Mouse (Mus musculus) kidney, embryonic 14.5 days (tissue): ENCODE data around the gene Runx1. TPM values are rescaled to one million over a fixed set of nuclear protein-coding genes. Genes with fewer than 3 reads are reported as not detected.

Experiments used
- ATAC-seq: fragments of 200-750 bp; cut with Nextera tagmentation; 2 replicates; pipeline ENCODE4 v1.8.0; 2017; ENCODE audit warnings: moderate number of reproducible peaks, mild to moderate bottlenecking, moderate TSS enrichment, moderate library complexity; ENCODE audit not compliant: low FRiP score, low TSS enrichment
- H3K27ac ChIP-seq: fragments of 300-500 bp; sonication (generic); 2 replicates; pipeline ENCODE4 v1.5.1; 2014; ENCODE audit warnings: low read depth, mild to moderate bottlenecking, low read length, moderate library complexity, mixed read lengths
- H3K27me3 ChIP-seq: fragments of 300-500 bp; sonication (generic); 2 replicates; pipeline ENCODE4 v1.6.1; 2014; ENCODE audit warnings: mild to moderate bottlenecking, low read length; ENCODE audit not compliant: control insufficient read depth, insufficient read depth
- H3K36me3 ChIP-seq: fragments of 300-500 bp; sonication (generic); 2 replicates; pipeline ENCODE4 v1.6.1; 2014; ENCODE audit warnings: low read length, mixed read lengths; ENCODE audit not compliant: control insufficient read depth, insufficient read depth
- H3K4me1 ChIP-seq: fragments of 300-500 bp; sonication (generic); 2 replicates; pipeline ENCODE4 v1.6.1; 2014; ENCODE audit warnings: low read length, mixed read lengths; ENCODE audit not compliant: control insufficient read depth, insufficient read depth
- H3K4me2 ChIP-seq: fragments of 300-500 bp; sonication (generic); replicated peaks from 2 replicates; pipeline ENCODE4 v1.6.1; 2014; ENCODE audit warnings: low read depth, mild to moderate bottlenecking, low read length
- H3K4me3 ChIP-seq: fragments of 300-500 bp; sonication (generic); 2 replicates; pipeline ENCODE4 v1.5.1; 2014; ENCODE audit warnings: mild to moderate bottlenecking, low read length
- H3K9ac ChIP-seq: fragments of 300-500 bp; sonication (generic); 2 replicates; pipeline ENCODE4 v1.6.1; 2014; ENCODE audit warnings: low read depth, mild to moderate bottlenecking, low read length, moderate library complexity
- H3K9me3 ChIP-seq: fragments of 300-500 bp; sonication (generic); 2 replicates; pipeline ENCODE4 v1.6.1; 2016; ENCODE audit warnings: low read length; ENCODE audit not compliant: control insufficient read depth
- WGBS: fragments of 180-500 bp; shearing (Covaris S2); extraction: QIAGEN DNeasy Blood & Tissue Kit; methylation state at CpG from one replicate; pipeline ENCODE4 v1.1.7; 2014; 5-methylcytosine and 5-hydroxymethylcytosine counted together
- polyA plus RNA-seq: library from polyadenylated mRNA; unstranded; fragments of >200 nt; fragmentation: Nextera tagmentation; extraction: Ambion mirVana; gene quantifications from 2 replicates; pipeline ENCODE4 v1.2.1, GENCODE M21; 2014

Gene Runx1
- polyA plus RNA-seq, 1 experiment from 2014 or later, result 1.3 TPM

DNA sequence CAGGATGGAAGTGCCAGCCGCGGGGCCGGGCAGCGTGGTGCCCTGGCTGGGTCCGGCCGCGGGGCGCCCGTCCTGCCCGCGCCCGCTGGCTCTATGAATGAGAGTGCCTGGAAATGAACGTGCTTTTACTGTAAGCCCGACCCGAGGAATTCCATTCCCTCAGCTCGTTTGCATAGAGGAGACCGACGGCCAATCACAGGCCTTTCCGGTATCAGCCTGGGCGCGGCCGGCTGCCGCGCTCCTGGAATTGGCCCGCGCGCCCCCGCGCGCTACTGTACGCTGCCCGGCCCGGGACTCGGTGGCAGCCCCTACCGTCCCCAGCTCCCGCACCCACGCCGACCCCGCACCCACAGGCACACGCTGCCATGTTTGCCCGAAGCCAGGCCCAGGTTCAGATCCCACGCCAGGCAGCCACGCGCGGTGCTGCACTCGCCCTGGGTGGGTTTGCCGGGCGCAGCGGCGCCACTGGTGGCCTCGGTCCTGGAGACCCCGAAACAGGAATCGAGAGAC is 128.7 kb downstream of the Runx1 start:
- under 1% methylated on average over 53 of the region's 53 CpGs for WGBS
- peak; percentile 86 for ATAC-seq

DNA sequence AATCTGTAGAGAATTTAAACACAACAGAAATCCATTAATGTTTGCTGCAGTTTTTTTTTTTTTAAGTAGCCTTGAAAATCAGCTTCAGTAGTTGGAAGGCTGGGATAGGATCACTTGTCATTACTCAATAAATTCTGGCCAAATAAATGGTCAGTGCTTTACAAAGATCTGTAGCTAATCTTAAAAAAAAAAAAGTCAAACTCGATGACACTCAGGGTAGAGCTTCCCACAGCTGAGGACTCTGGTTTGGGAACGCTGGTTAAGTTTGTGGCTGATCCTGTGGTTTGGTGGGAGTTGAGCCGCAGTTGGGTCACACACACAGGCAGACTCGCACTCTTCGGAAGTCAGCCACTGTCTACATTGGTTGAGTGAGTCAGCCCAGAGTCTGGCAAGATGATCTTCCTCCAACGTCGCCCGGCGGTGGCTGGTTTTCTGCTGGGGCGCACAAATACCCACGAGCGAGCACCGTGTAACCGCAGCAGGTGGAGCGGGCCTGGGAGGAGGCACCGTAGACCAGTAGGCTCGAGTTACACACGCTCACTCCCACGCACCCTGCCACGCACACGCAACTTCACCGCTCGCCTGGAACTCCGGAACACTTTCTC is 129.4 kb downstream of the Runx1 start:
- peak overlapping the region; percentile 60 for H3K4me3 ChIP-seq
- no peaks in the 10 kb centered on the region for H3K9me3 ChIP-seq
- H3K27me3 ChIP-seq, result peaks cover 46% of the 10 kb centered on the region
- under 1% methylated on average over 24 of the region's 24 CpGs for WGBS
- H3K4me1 ChIP-seq, result peaks cover 6% of the 10 kb centered on the region; the same call in 1 of the 2 replicates
- H3K27ac ChIP-seq, result no peak overlapping the region
- H3K9ac ChIP-seq, result no peak overlapping the region
- no peak for ATAC-seq
- H3K4me2 ChIP-seq, result peak overlapping the region; percentile 99
- H3K36me3 ChIP-seq, result no peaks in the 10 kb centered on the region

More for the DNA sequence above, 128.7 kb downstream of the Runx1 start:
- Histone ChIP-seq H3K9me3 (no peaks in the 10 kb centered on the region), H3K4me3 (peak overlapping the region; percentile 60), H3K4me1 (peaks cover 6% of the 10 kb centered on the region; the same call in 1 of the 2 replicates), H3K9ac (peak overlapping the region; percentile 62), H3K4me2 (peak overlapping the region; percentile 99), H3K27ac (peak overlapping the region; percentile 1; the same call in 1 of the 2 replicates), H3K36me3 (no peaks in the 10 kb centered on the region), H3K27me3 (peaks cover 53% of the 10 kb centered on the region)

GRCm38 (mm10) chr16:92695981-92696380 is 130.0 kb downstream of the Runx1 start:
- no peak for ATAC-seq
- H3K9me3 ChIP-seq, result no peaks in the 10 kb centered on the region
- H3K27me3 ChIP-seq, result peaks cover 45% of the 10 kb centered on the region
- H3K4me1 ChIP-seq, result peaks cover 6% of the 10 kb centered on the region; the same call in 1 of the 2 replicates
- H3K4me3 ChIP-seq, result peak overlapping the region; percentile 36
- H3K9ac ChIP-seq, result no peak overlapping the region
- H3K27ac ChIP-seq, result no peak overlapping the region
- WGBS, result 7% methylated on average over 12 of the region's 12 CpGs
- no peaks in the 10 kb centered on the region for H3K36me3 ChIP-seq
- H3K4me2 ChIP-seq, result peak overlapping the region; percentile 49

DNA sequence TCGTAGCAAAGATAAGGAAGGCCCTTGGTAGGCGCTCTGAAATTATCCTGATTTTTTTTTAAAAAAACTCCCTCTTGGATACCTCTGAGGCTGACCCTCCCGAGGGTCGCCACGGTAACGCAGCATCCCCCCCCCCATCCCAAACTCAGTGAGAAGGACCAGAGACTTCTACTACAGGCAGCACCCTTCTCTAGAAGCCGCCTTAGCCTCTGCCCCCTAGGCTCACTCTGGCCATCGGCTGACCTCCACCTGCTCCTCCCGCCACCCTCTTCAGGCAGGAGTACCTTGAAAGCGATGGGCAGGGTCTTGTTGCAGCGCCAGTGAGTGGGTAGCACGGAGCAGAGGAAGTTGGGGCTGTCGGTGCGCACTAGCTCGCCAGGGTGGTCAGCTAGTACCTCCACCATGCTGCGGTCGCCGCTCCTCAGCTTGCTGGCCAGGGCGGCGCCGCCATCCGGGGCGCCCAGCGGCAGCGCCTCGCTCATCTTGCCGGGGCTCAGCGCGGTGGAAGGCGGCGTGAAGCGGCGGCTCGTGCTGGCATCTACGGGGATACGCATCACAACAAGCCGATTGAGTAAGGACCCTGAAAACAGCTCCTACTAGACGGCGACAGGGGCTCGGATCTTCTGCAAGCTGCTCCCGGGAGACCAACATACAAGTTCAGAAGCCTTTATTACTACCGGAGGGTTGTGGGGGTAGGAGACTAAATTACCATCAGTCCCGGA is 130.6 kb downstream of the Runx1 start:
- Histone ChIP-seq H3K27me3 (peaks cover 40% of the 10 kb centered on the region), H3K27ac (no peak overlapping the region), H3K4me1 (peaks cover 6% of the 10 kb centered on the region; the same call in 1 of the 2 replicates), H3K36me3 (no peaks in the 10 kb centered on the region), H3K9ac (peak overlapping the region; percentile 44), H3K4me3 (peak overlapping the region; percentile 36), H3K9me3 (no peaks in the 10 kb centered on the region), H3K4me2 (peak overlapping the region; percentile 49)
- under 1% methylated on average over 43 of the region's 43 CpGs for WGBS
- no peak for ATAC-seq

- 2% methylated on average over 19 of the region's 19 CpGs for WGBS
- H3K27ac ChIP-seq, result no peak overlapping the region
- H3K4me2 ChIP-seq, result peak overlapping the region; percentile 49; the same call in 1 of the 2 replicates
- no peak overlapping the region for H3K9ac ChIP-seq
- peaks cover 6% of the 10 kb centered on the region; the same call in 1 of the 2 replicates for H3K4me1 ChIP-seq
- ATAC-seq, result no peak
- peak overlapping the region; percentile 36; the same call in 1 of the 2 replicates for H3K4me3 ChIP-seq
- H3K36me3 ChIP-seq, result no peaks in the 10 kb centered on the region
- peaks cover 39% of the 10 kb centered on the region for H3K27me3 ChIP-seq
- no peaks in the 10 kb centered on the region for H3K9me3 ChIP-seq
These were observed 131.3 kb downstream of the Runx1 start for GRCm38 (mm10) chr16:92694496-92695106.

DNA sequence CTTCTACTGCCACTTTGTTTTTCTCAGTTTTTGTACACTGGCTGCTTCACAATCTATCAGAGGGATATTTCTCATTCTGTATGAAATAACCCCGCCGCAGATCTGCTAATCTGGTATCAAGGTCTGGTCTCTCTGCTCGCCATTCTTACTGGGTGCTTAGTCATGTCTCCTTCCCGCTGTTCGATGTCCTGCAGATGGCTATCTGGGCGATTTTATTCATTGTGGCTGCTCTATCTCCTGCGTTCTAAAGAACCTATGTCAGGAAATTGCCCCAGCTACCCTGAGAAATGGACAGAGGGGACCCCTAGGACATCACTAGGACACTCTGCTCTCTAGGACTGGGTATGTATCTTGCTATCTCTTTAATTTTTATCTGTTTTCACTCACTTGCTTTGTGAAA is 135.2 kb downstream of the Runx1 start:
- peaks cover 25% of the 10 kb centered on the region for H3K27me3 ChIP-seq
- 83% methylated on average over 7 of the region's 7 CpGs for WGBS
- ATAC-seq, result no peak
- H3K9ac ChIP-seq, result no peak overlapping the region
- H3K36me3 ChIP-seq, result no peaks in the 10 kb centered on the region
- no peak overlapping the region for H3K27ac ChIP-seq
- no peak overlapping the region for H3K4me2 ChIP-seq
- no peak overlapping the region for H3K4me3 ChIP-seq
- no peaks in the 10 kb centered on the region for H3K9me3 ChIP-seq
- H3K4me1 ChIP-seq, result no peaks in the 10 kb centered on the region; the same call in 1 of the 2 replicates

DNA sequence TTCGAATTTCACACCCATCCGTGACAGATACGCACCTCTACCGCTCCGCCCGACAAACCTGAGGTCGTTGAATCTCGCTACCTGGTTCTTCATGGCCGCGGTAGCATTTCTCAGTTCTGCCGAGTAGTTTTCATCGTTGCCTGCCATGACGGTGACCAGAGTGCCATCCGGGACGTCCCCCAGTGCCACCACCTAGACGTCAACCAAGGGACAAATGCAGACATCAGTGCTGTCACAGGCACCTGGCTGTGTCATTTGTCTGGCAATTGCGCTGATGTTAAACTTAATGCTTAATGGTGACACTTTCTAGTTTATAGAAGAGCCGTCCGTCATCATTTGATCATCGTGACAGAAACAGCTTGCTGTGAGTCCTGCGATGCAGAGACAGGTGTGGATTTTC is 137.0 kb downstream of the Runx1 start:
- no peak overlapping the region for H3K4me2 ChIP-seq
- no peak for ATAC-seq
- H3K27ac ChIP-seq, result no peak overlapping the region
- peaks cover 19% of the 10 kb centered on the region for H3K27me3 ChIP-seq
- H3K9ac ChIP-seq, result no peak overlapping the region
- 93% methylated on average over 21 of the region's 21 CpGs for WGBS
- H3K4me3 ChIP-seq, result no peak overlapping the region
- H3K9me3 ChIP-seq, result no peaks in the 10 kb centered on the region
- peaks cover 3% of the 10 kb centered on the region; the same call in 1 of the 2 replicates for H3K4me1 ChIP-seq
- no peaks in the 10 kb centered on the region for H3K36me3 ChIP-seq

DNA sequence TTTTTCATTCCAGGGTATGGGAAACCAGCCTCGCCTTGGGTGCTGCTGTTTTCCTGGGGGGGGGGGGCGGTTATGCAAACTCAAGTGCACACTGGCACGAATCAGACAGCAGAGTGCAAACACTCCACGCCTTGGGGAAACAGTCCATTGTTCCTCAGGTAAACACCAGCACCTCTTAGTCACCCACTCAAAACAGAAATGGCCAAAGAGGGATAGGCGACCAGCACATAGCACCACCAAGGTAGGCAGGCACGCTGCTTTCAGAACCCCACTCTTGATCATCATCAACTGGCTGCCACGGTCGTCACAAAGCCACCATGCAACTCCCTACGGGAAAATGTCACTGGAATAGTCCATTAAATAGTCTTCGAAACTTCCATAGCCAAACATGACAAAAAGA is 139.0 kb downstream of the Runx1 start:
- 91% methylated on average over 10 of the region's 10 CpGs for WGBS
- Histone ChIP-seq H3K4me3 (no peak overlapping the region), H3K36me3 (no peaks in the 10 kb centered on the region), H3K27me3 (peaks cover 6% of the 10 kb centered on the region; the same call in 1 of the 2 replicates), H3K4me2 (no peak overlapping the region), H3K4me1 (peaks cover 8% of the 10 kb centered on the region; the same call in 1 of the 2 replicates), H3K9ac (no peak overlapping the region), H3K27ac (no peak overlapping the region), H3K9me3 (no peaks in the 10 kb centered on the region)
- no peak for ATAC-seq
